Mouse (Mus musculus) kidney, adult 2 months (tissue): ENCODE results near the gene Lypd6. TPM values are rescaled to one million over a fixed set of nuclear protein-coding genes. Genes with fewer than 3 reads are reported as not detected.

ENCODE experiments used
- DNase-seq: peaks from one replicate; pipeline ENCODE4 v3.0.0; 2021
- H3K27ac ChIP-seq: fragments of 200-500 bp; 2 replicates; pipeline ENCODE4 v1.5.1; 2012; ENCODE audit warnings: low read depth, low read length, control low read depth, inconsistent platforms; ENCODE audit not compliant: insufficient read depth
- H3K27me3 ChIP-seq: fragments of 200-500 bp; replicated peaks from 2 replicates; pipeline ENCODE4 v1.6.1; 2012; ENCODE audit warnings: mild to moderate bottlenecking, moderate library complexity, low read length, inconsistent platforms; ENCODE audit not compliant: control insufficient read depth, insufficient read depth
- H3K36me3 ChIP-seq: fragments of 200-500 bp; 2 replicates; pipeline ENCODE4 v1.6.1; 2012; ENCODE audit warnings: mild to moderate bottlenecking, moderate library complexity, low read length, inconsistent platforms; ENCODE audit not compliant: control insufficient read depth, insufficient read depth
- H3K4me1 ChIP-seq: fragments of 200-500 bp; 2 replicates; pipeline ENCODE4 v1.6.1; 2011; ENCODE audit warnings: low read length; ENCODE audit not compliant: control insufficient read depth, insufficient read depth
- H3K4me3 ChIP-seq: fragments of 200-500 bp; 2 replicates; pipeline ENCODE4 v1.5.1; 2011; ENCODE audit warnings: mild to moderate bottlenecking, low read depth, low read length, control low read depth; ENCODE audit not compliant: insufficient read depth
- CTCF ChIP-seq: fragments of 200-500 bp; conservative IDR thresholded peaks from 2 replicates; pipeline ENCODE4 v1.5.1; 2011; ENCODE audit warnings: low read depth, mild to moderate bottlenecking, control low read depth, low read length, moderate library complexity, mixed read lengths; ENCODE audit not compliant: insufficient read depth, insufficient read length
- POLR2A ChIP-seq: fragments of 200-500 bp; IDR thresholded peaks from one replicate; pipeline ENCODE4 v1.6.1; 2011; ENCODE audit warnings: low read depth, low read length, control low read depth
- WGBS: fragments of 180-500 bp; shearing (Covaris S2); methylation state at CpG from one replicate; pipeline ENCODE4 v1.1.7; 2018; 5-methylcytosine and 5-hydroxymethylcytosine counted together
- polyA plus RNA-seq: library from polyadenylated mRNA; depleted of rRNA; stranded (reverse); fragments of >200 nt; gene quantifications from 2 replicates; pipeline ENCODE4 v1.2.3, GENCODE M21; 2012

Lypd6 gene
- polyA plus RNA-seq, 1 experiment, result 10.9 TPM

DNA sequence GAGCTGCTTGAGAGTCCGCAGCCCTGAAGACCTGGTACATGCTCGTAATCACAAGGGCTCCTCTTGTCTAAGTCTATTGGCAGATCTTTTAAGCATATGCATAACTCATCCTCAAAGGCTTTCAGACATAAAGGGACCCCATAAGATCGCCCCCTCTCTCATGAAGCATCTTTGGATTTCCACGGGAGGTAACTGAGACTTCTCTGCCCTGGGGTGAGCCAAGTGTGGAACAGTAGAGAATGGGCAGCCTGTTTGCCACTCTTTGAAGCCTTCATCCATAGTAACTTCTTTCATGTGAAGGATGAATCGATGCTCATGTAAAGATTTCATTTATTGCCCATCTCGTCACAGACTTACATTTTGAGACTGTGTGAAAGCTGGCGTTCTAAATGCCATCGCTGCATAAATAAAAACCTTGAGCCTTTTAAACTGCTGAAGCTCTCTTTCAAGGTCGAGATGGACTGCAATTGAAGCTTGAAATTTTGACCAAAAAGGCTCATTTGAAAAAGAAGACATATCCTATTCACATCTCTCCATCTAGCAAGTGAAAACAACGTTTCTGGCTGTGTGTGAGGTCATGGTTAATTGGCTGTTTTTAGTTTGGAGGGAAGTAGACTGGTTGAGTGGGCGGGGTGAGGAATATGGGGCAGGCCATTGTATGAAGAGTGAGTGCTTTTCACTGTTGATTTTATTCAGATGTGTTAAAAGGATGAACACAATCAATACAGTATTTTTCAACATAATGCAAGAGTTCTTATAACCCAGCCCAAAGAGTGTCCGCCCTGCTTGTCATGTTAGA lies 107.7 kb downstream of the Lypd6 start:
- no peak overlapping the region for H3K4me3 ChIP-seq
- H3K27me3 ChIP-seq, result no peaks in the 10 kb centered on the region
- no peak for TF ChIP-seq CTCF
- TF ChIP-seq POLR2A, result no peak
- 85% methylated on average over 12 of the region's 12 CpGs for WGBS
- H3K4me1 ChIP-seq, result no peaks in the 10 kb centered on the region
- no peak for DNase-seq
- H3K36me3 ChIP-seq, result no peaks in the 10 kb centered on the region
- no peak overlapping the region for H3K27ac ChIP-seq

DNA sequence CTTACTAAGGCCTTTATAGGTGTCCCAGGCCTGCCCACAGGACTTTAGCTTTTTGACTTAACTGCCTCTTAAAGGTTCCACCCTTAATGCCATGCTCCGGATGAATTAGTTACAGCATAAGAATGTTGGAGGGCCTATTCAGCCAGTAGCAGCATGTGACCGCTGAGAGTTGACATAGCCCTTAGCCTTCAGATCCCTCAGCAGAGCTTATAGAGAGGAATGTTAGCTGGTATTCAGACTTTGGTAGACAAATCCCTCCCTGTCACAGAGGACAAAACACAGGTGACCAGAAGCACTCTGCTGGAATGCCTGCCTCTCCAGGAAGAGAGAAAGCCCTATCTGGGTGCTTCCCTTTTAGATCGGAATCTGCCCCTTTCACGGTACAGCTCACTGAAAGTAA lies 109.5 kb downstream of the Lypd6 start:
- Histone ChIP-seq H3K4me3 (no peak overlapping the region), H3K4me1 (no peaks in the 10 kb centered on the region), H3K27me3 (no peaks in the 10 kb centered on the region), H3K36me3 (no peaks in the 10 kb centered on the region), H3K27ac (no peak overlapping the region)
- DNase-seq, result no peak
- WGBS, result 48% methylated on average over 4 of the region's 4 CpGs
- TF ChIP-seq CTCF, result no peak
- no peak for TF ChIP-seq POLR2A

DNA sequence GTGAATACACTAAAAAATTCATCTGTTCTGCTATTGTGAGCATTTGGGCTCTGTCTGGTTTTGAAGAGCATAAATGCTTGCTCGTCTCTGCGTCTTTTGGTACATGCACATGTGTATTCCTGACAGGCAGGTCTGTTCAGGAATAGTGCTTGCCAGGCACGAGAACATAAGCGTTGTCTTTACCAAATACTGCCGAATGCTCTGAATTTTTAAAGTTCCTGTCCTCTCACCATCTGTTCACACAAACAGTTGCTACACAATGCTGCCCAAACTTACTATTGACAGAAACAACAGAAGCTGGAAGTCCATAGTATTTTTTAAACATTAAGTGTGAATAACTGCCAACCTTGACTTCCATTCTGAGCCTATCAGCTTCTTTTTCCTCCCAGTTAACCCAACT lies 112.9 kb downstream of the Lypd6 start:
- H3K36me3 ChIP-seq, result no peaks in the 10 kb centered on the region
- no peak for DNase-seq
- H3K27ac ChIP-seq, result no peak overlapping the region
- TF ChIP-seq CTCF (no peak), POLR2A (no peak)
- H3K4me3 ChIP-seq, result no peak overlapping the region
- H3K4me1 ChIP-seq, result no peaks in the 10 kb centered on the region
- H3K27me3 ChIP-seq, result no peaks in the 10 kb centered on the region
- 90% methylated on average over 5 of the region's 5 CpGs for WGBS

DNA sequence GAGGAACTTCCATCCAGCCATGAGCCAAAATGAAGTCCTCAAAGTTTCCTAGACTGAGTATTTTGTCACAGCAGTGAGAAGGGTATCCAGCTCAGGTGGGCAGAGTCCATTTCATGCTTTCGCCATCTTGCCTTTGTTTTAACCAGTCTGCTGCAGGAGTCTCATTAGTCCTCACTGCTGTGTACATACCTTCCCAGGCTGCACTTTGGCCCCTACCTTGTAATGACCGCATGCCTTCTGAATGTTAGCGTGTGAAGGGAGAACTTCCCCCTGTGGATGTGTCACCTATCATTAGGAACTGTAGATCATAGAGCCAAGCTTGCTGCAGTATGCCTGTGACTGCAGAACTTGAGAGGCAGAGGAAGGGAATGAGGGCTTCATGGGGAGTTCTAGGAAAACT lies 114.2 kb downstream of the Lypd6 start:
- no peak for DNase-seq
- no peak overlapping the region for H3K4me3 ChIP-seq
- WGBS, result 63% methylated on average over 3 of the region's 3 CpGs
- no peaks in the 10 kb centered on the region for H3K27me3 ChIP-seq
- H3K27ac ChIP-seq, result no peak overlapping the region
- H3K4me1 ChIP-seq, result no peaks in the 10 kb centered on the region
- no peak for TF ChIP-seq CTCF
- no peak for TF ChIP-seq POLR2A
- no peaks in the 10 kb centered on the region for H3K36me3 ChIP-seq

DNA sequence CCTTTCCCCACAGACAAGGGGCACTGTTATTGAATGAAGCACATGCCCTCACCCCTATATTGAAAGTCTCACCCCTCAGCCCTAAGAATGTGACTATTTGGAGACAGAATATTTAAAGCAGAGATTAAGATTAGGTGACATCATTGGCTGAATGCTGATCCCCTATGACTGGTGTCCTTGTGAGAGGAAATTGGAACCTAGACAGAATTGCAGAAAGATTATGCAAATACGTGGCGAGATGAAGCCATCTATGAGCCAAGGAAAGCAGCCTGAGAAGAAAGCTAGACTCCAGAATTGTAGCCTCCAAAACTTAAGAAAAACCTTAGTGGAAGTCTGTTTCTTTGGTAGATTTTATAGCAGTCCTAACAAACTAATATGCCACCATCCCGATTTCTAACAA lies 115.1 kb downstream of the Lypd6 start:
- H3K36me3 ChIP-seq, result no peaks in the 10 kb centered on the region
- H3K27ac ChIP-seq, result no peak overlapping the region
- no peak overlapping the region for H3K4me3 ChIP-seq
- DNase-seq, result no peak
- TF ChIP-seq CTCF (no peak), POLR2A (no peak)
- no peaks in the 10 kb centered on the region for H3K4me1 ChIP-seq
- WGBS, result 89% methylated on average over 3 of the region's 3 CpGs
- H3K27me3 ChIP-seq, result no peaks in the 10 kb centered on the region

DNA sequence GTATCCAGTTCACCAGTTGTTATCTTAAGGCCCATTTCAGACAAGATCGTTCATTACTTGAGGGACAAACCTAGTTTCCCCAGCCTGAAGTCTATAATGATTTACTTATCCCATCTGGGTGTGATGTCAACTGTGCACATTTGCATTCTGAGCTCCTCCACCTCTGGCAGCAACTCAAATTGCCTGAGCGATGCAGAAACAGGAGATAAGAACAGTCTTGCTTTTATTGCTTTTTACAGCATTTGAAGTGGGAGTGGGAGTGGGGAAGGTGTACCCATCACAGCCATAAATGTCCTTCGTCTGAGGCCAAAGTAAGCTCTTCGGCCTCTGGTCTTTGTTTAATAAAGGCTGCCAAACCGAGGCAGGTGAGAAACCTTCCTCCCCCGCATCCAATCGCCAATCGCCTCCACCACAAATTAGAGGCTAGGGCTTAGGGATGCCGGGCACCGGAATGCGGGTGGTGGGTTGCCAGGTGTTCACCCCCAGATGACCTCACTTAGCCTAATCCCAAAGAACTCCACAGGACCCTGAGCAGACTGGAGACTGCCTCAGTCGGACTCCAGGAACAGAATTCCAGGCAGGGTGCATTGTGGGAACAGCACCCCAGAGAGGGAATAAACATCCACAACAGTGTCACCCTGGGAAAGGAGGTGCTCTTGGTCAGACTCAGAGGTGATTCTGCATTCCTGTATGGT lies 120.6 kb downstream of the Lypd6 start:
- peak; percentile 39 for DNase-seq

DNA sequence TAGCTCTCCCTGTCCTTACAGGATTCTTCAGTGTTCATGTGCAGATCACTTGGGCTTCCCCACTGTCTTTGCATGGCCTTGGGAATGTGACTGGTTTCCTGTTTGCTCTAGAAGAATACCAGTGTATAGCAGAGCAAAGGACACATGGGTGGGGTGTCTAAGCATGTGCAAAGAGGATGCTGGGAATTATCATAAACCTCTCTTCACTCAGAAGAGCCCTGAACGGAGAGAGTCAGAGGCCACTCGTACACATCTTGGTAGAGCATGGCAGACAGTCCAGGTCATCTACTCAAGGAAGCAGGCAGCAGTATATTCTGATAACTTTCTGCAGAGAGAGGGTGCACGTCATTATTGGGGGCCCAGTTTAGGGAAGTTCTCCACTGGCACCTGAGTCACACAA lies 122.6 kb downstream of the Lypd6 start:
- WGBS, result 88% methylated on average over 3 of the region's 3 CpGs
- H3K4me1 ChIP-seq, result no peaks in the 10 kb centered on the region
- no peaks in the 10 kb centered on the region for H3K27me3 ChIP-seq
- no peak overlapping the region for H3K4me3 ChIP-seq
- no peak overlapping the region for H3K27ac ChIP-seq
- DNase-seq, result no peak
- no peaks in the 10 kb centered on the region for H3K36me3 ChIP-seq
- TF ChIP-seq CTCF (no peak), POLR2A (no peak)

More for the DNA sequence above, 120.6 kb downstream of the Lypd6 start:
- TF ChIP-seq CTCF (no peak), POLR2A (no peak)
- no peaks in the 10 kb centered on the region for H3K4me1 ChIP-seq
- no peaks in the 10 kb centered on the region for H3K36me3 ChIP-seq
- no peak overlapping the region for H3K4me3 ChIP-seq
- H3K27ac ChIP-seq, result no peak overlapping the region
- H3K27me3 ChIP-seq, result no peaks in the 10 kb centered on the region
- WGBS, result 23% methylated on average over 12 of the region's 12 CpGs
